Mouse (Mus musculus) CH12.LX (cell line): ENCODE measurements around the gene Exoc3l2. TPM values are rescaled to one million over a fixed set of nuclear protein-coding genes. Genes with fewer than 3 reads are reported as not detected.

ENCODE experiments used
- DNase-seq: peaks from one replicate; pipeline ENCODE4 v3.0.0-alpha.2; 2013; ENCODE audit errors: extremely low read depth
- H3K27ac ChIP-seq: 2 replicates; pipeline ENCODE4 v1.5.1; 2012; ENCODE audit warnings: low read depth, mild to moderate bottlenecking, control low read depth, moderate library complexity; ENCODE audit not compliant: insufficient read depth
- H3K27me3 ChIP-seq: replicated peaks from 2 replicates; pipeline ENCODE3; 2012; ENCODE audit warnings: inconsistent platforms
- H3K36me3 ChIP-seq, 2 experiments: replicated peaks in 1 of 2; 2 replicates each; pipeline versions ENCODE3 to v1.6.1; 2012; ENCODE audit warnings: inconsistent platforms in 1 of 2, low read length in 1 of 2, mild to moderate bottlenecking in 1 of 2, mixed read lengths in 1 of 2, moderate library complexity in 1 of 2; ENCODE audit not compliant: control insufficient read depth in 1 of 2, insufficient read depth in 1 of 2
- H3K4me1 ChIP-seq, 2 experiments: 2 replicates each; pipeline ENCODE4 v1.6.1; 2012; ENCODE audit warnings: inconsistent platforms in 1 of 2, moderate library complexity in 1 of 2; ENCODE audit not compliant: insufficient read depth in 2 of 2, control insufficient read depth in 1 of 2
- H3K4me2 ChIP-seq: 2 replicates; pipeline ENCODE4 v1.6.1; 2012; ENCODE audit warnings: low read depth, mild to moderate bottlenecking, control low read depth; ENCODE audit not compliant: poor library complexity, insufficient read depth, severe bottlenecking
- H3K4me3 ChIP-seq, 3 experiments: fragments of 150-350 bp in 1 of 3; sonication (generic) in 1 of 3; replicated peaks in 1 of 3; 2 replicates each; pipeline versions ENCODE3 to v1.5.1; 2011 to 2012; ENCODE audit warnings: low read depth in 2 of 3, low read length in 2 of 3, mild to moderate bottlenecking in 2 of 3, moderate library complexity in 2 of 3, control low read depth in 1 of 3, improper control_type of control experiment in 1 of 3, inconsistent platforms in 1 of 3, mixed read lengths in 1 of 3; ENCODE audit not compliant: poor library complexity in 1 of 3
- H3K79me2 ChIP-seq: replicated peaks from 2 replicates; pipeline ENCODE4 v1.6.1; 2012; ENCODE audit warnings: mild to moderate bottlenecking, moderate library complexity; ENCODE audit not compliant: control insufficient read depth, poor library complexity, insufficient read depth, severe bottlenecking; ENCODE audit errors: extremely low read depth
- H3K9ac ChIP-seq: 2 replicates; pipeline ENCODE4 v1.6.1; 2012; ENCODE audit warnings: low read depth, mild to moderate bottlenecking, control low read depth, moderate library complexity; ENCODE audit not compliant: insufficient read depth
- H3K9me3 ChIP-seq: replicated peaks from 2 replicates; pipeline ENCODE3; 2012; ENCODE audit warnings: low read length, inconsistent platforms, mixed read lengths
- BHLHE40 ChIP-seq: IDR thresholded peaks from 2 replicates; pipeline ENCODE4 v1.6.1; 2011; ENCODE audit warnings: mild to moderate bottlenecking, low read depth, low read length, improper control_type of control experiment
- CHD2 ChIP-seq: IDR thresholded peaks from 2 replicates; pipeline ENCODE4 v1.6.1; 2011; ENCODE audit warnings: low read length, improper control_type of control experiment
- CTCF ChIP-seq, 2 experiments: IDR thresholded peaks in 1 of 2; conservative IDR thresholded peaks in 1 of 2; 2 replicates each; pipeline ENCODE4 v1.5.1; 2011 to 2012; ENCODE audit warnings: low read depth in 2 of 2, low read length in 2 of 2, improper control_type of control experiment in 1 of 2, inconsistent platforms in 1 of 2, mild to moderate bottlenecking in 1 of 2, moderate library complexity in 1 of 2
- ELF1 ChIP-seq: IDR thresholded peaks from 2 replicates; pipeline ENCODE4 v1.6.1; 2014; ENCODE audit warnings: low read depth, mild to moderate bottlenecking, inconsistent platforms, low read length, improper control_type of control experiment
- EP300 ChIP-seq: IDR thresholded peaks from 2 replicates; pipeline ENCODE4 v1.6.1; 2011; ENCODE audit warnings: low read length, improper control_type of control experiment
- GABPA ChIP-seq: IDR thresholded peaks from 2 replicates; pipeline ENCODE4 v1.6.1; 2012; ENCODE audit warnings: low read depth, low read length, improper control_type of control experiment, inconsistent platforms; ENCODE audit not compliant: insufficient replicate concordance
- HCFC1 ChIP-seq: IDR thresholded peaks from 2 replicates; pipeline ENCODE4 v1.6.1; 2012; ENCODE audit warnings: low read depth, mild to moderate bottlenecking, inconsistent platforms, low read length, improper control_type of control experiment
- JUN ChIP-seq: IDR thresholded peaks from 2 replicates; pipeline ENCODE4 v1.6.1; 2011; ENCODE audit warnings: low read depth, mild to moderate bottlenecking, low read length, improper control_type of control experiment, moderate library complexity; ENCODE audit not compliant: insufficient read depth
- JUND ChIP-seq: conservative IDR thresholded peaks from 2 replicates; pipeline ENCODE4 v1.6.1; 2011; ENCODE audit warnings: low read depth, low read length, improper control_type of control experiment
- MAFK ChIP-seq: IDR thresholded peaks from 2 replicates; pipeline ENCODE4 v1.6.1; 2011; ENCODE audit warnings: low read length, improper control_type of control experiment; ENCODE audit not compliant: insufficient replicate concordance
- MAX ChIP-seq: IDR thresholded peaks from 2 replicates; pipeline ENCODE4 v1.6.1; 2011; ENCODE audit warnings: low read length, improper control_type of control experiment
- MAZ ChIP-seq: IDR thresholded peaks from 2 replicates; pipeline ENCODE4 v1.6.1; 2012; ENCODE audit warnings: low read depth, mild to moderate bottlenecking, inconsistent platforms, low read length, improper control_type of control experiment, moderate library complexity
- MXI1 ChIP-seq: IDR thresholded peaks from 2 replicates; pipeline ENCODE4 v1.6.1; 2011; ENCODE audit warnings: mild to moderate bottlenecking, low read depth, low read length, improper control_type of control experiment
- MYC ChIP-seq: IDR thresholded peaks from 2 replicates; pipeline ENCODE4 v1.6.1; 2011; ENCODE audit warnings: low read depth, mild to moderate bottlenecking, improper control_type of control experiment, low read length
- NELFE ChIP-seq: IDR thresholded peaks from 2 replicates; pipeline ENCODE4 v1.6.1; 2011; ENCODE audit warnings: low read depth, low read length, improper control_type of control experiment
- POLR2A ChIP-seq: IDR thresholded peaks from 2 replicates; pipeline ENCODE4 v1.6.1; 2011; ENCODE audit warnings: low read depth, mild to moderate bottlenecking, improper control_type of control experiment, low read length
- RCOR1 ChIP-seq: conservative IDR thresholded peaks from 2 replicates; pipeline ENCODE4 v1.6.1; 2012; ENCODE audit warnings: low read depth, mild to moderate bottlenecking, inconsistent platforms, low read length, improper control_type of control experiment
- SIN3A ChIP-seq: IDR thresholded peaks from 2 replicates; pipeline ENCODE4 v1.6.1; 2012; ENCODE audit warnings: low read length, improper control_type of control experiment, inconsistent platforms
- SMC3 ChIP-seq: IDR thresholded peaks from 2 replicates; pipeline ENCODE4 v1.6.1; 2011; ENCODE audit warnings: low read depth, low read length, improper control_type of control experiment
- TBP ChIP-seq: conservative IDR thresholded peaks from 2 replicates; pipeline ENCODE4 v1.6.1; 2011; ENCODE audit warnings: low read depth, low read length, improper control_type of control experiment
- TCF12 ChIP-seq: IDR thresholded peaks from 2 replicates; pipeline ENCODE4 v1.6.1; 2014; ENCODE audit warnings: low read depth, mild to moderate bottlenecking, inconsistent platforms, low read length, improper control_type of control experiment
- UBTF ChIP-seq: IDR thresholded peaks from 2 replicates; pipeline ENCODE4 v1.6.1; 2012; ENCODE audit warnings: low read depth, mild to moderate bottlenecking, inconsistent platforms, low read length, improper control_type of control experiment, moderate library complexity
- ZC3H11A ChIP-seq: IDR thresholded peaks from 2 replicates; pipeline ENCODE4 v1.6.1; 2012; ENCODE audit warnings: low read depth, mild to moderate bottlenecking, inconsistent platforms, low read length, improper control_type of control experiment
- ZKSCAN1 ChIP-seq: IDR thresholded peaks from 2 replicates; pipeline ENCODE4 v1.6.1; 2012; ENCODE audit warnings: low read depth, inconsistent platforms, low read length, improper control_type of control experiment, borderline replicate concordance
- ZMIZ1 ChIP-seq: IDR thresholded peaks from 2 replicates; pipeline ENCODE4 v1.6.1; 2012; ENCODE audit warnings: low read depth, mild to moderate bottlenecking, inconsistent platforms, low read length, improper control_type of control experiment
- ZNF384 ChIP-seq: IDR thresholded peaks from 2 replicates; pipeline ENCODE4 v1.6.1; 2012; ENCODE audit warnings: low read depth, low read length, improper control_type of control experiment, inconsistent platforms
- dilution Hi-C: fragments of 300-500 bp; cut with MboI; formaldehyde crosslinking; loops from 2 replicates; pipeline ENCODE4 v1.14.3; 2020; ENCODE audit warnings: low sequenced_read_pairs; ENCODE audit not compliant: extremely low pct_unique_long_range_greater_than_20kb, extremely low pct_ligation_motif_present
- in situ Hi-C: fragments of 300-500 bp; cut with MboI; formaldehyde crosslinking; loops from 3 replicates; pipeline ENCODE4 v1.14.3; 2019; ENCODE audit warnings: low sequenced_read_pairs, low pct_ligation_motif_present, low pct_unique_long_range_greater_than_20kb, mixed read lengths
- polyA plus RNA-seq: library from polyadenylated mRNA; unstranded; fragments of >175 nt; gene quantifications from 2 replicates; pipeline ENCODE4 v1.2.1, GENCODE M21; 2012; ENCODE audit warnings: low read depth; ENCODE audit not compliant: insufficient read length
- total RNA-seq, 2 experiments: library from RNA; depleted of rRNA; stranded (reverse); fragments of 300-350 nt in 1 of 2; fragments of >200 nt in 1 of 2; gene quantifications; 2 replicates each; pipeline ENCODE4 v1.2.3; 2012 to 2014

Exoc3l2 gene
- total and polyA plus RNA-seq, 3 experiments = 0.08 TPM; not detected in 2

- peaks cover 14% of the 10 kb centered on the region for H3K27me3 ChIP-seq
- peak within 1 kb of the TSS; percentile 97 for H3K4me2 ChIP-seq
- H3K27ac ChIP-seq = no peak within 1 kb of the TSS
- peaks cover 0 to 22% of the 10 kb centered on the region in 2 experiments for H3K36me3 ChIP-seq
- dilution Hi-C loops (no loop called here), in situ Hi-C loops (no loop called here)
- DNase-seq = peak; percentile 69
- peaks cover 4% of the 10 kb centered on the region; the same call in 1 of the 2 replicates for H3K79me2 ChIP-seq
- TF ChIP-seq MAZ (no peak), POLR2A (peak; percentile 79), NELFE (0 out of 2 replicates have a peak, but pooled peaks have one; percentile 53), SIN3A (no peak; the same call in 1 of the 2 replicates), EP300 (no peak), ZKSCAN1 (no peak), ELF1 (no peak), GABPA (no peak), TCF12 (0 out of 2 replicates have a peak, but pooled peaks have one; percentile 12), ZNF384 (no peak), SMC3 (no peak), CTCF (conservative IDR thresholded peaks at IDR 0.05 in 1 of 2, IDR thresholded peaks at IDR 0.05 in 1 of 2; ENCODE audit: low read depth in 2 of 2, low read length in 2 of 2) (no peak), TBP (no peak), MXI1 (peak; percentile 30; the same call in 1 of the 2 replicates), UBTF (no peak), JUN (no peak), ZMIZ1 (peak; percentile 57; the same call in 1 of the 2 replicates), ZC3H11A (no peak), CHD2 (no peak)
- H3K9ac ChIP-seq = peak within 1 kb of the TSS; percentile 89
- peaks cover 5 to 27% of the 10 kb centered on the region in 2 experiments for H3K4me1 ChIP-seq
- H3K9me3 ChIP-seq = no peaks in the 10 kb centered on the region
- H3K4me3 ChIP-seq = peak within 1 kb of the TSS; percentile 71 to 88 (median 78)
Measured at GRCm38 (mm10) chr7:19458591-19459111, 4.5 kb upstream of the Exoc3l2 start, which contains the start of gene Mark4. Mark4 (minus strand) TSS chr7:19458821.

GRCm38 (mm10) chr7:19459144-19459870 is 3.8 kb upstream of the Exoc3l2 start:
- H3K9ac ChIP-seq = peak overlapping the region; percentile 53; the same call in 1 of the 2 replicates
- H3K4me1 ChIP-seq = peaks cover 5 to 27% of the 10 kb centered on the region in 2 experiments
- H3K79me2 ChIP-seq = peaks cover 4% of the 10 kb centered on the region; the same call in 1 of the 2 replicates
- dilution Hi-C loops = no loop called here
- TF ChIP-seq BHLHE40 (no peak), NELFE (no peak), GABPA (no peak), MYC (no peak), MAZ (no peak), JUND (no peak), RCOR1 (no peak), HCFC1 (no peak), MAFK (no peak), MAX (no peak)
- H3K27me3 ChIP-seq = peaks cover 15% of the 10 kb centered on the region
- no peaks in the 10 kb centered on the region for H3K9me3 ChIP-seq
- peak overlapping the region; percentile 97 for H3K4me2 ChIP-seq
- no peak overlapping the region for H3K27ac ChIP-seq
- in situ Hi-C loops = no loop called here
- peak overlapping the region; percentile 40 to 78 (median 65) for H3K4me3 ChIP-seq
- no peak for DNase-seq
- H3K36me3 ChIP-seq = peaks cover 0 to 18% of the 10 kb centered on the region in 2 experiments
